Mouse (Mus musculus) MEL (cell line): ENCODE data around the gene Ppp4r2. TPM values are rescaled to one million over a fixed set of nuclear protein-coding genes. Genes with fewer than 3 reads are reported as not detected.

ENCODE experiments used
- DNase-seq: peaks from one replicate; pipeline ENCODE4 v3.0.0; 2011; ENCODE audit warnings: low read depth, low spot score
- H3K27ac ChIP-seq: 2 replicates; pipeline ENCODE4 v1.5.1; 2012; ENCODE audit warnings: low read depth, mild to moderate bottlenecking, control low read depth, low read length, moderate library complexity; ENCODE audit not compliant: control insufficient read depth
- H3K27me3 ChIP-seq, 2 experiments: fragments of 150-350 bp in 1 of 2; sonication (generic) in 1 of 2; 2 replicates each; pipeline ENCODE4 v1.6.1; 2012; ENCODE audit warnings: low read length in 2 of 2, mild to moderate bottlenecking in 2 of 2, improper control_type of control experiment in 1 of 2, moderate library complexity in 1 of 2; ENCODE audit not compliant: insufficient read depth in 2 of 2, control insufficient read depth in 1 of 2
- H3K36me3 ChIP-seq, 2 experiments: 2 replicates each; pipeline ENCODE4 v1.6.1; 2012 to 2014; ENCODE audit warnings: low read length in 2 of 2, improper control_type of control experiment in 1 of 2, inconsistent platforms in 1 of 2, mild to moderate bottlenecking in 1 of 2; ENCODE audit not compliant: insufficient read depth in 2 of 2, control insufficient read depth in 1 of 2
- H3K4me1 ChIP-seq, 2 experiments: fragments of 150-350 bp in 1 of 2; sonication (generic) in 1 of 2; 2 replicates each; pipeline ENCODE4 v1.6.1; 2012; ENCODE audit warnings: low read length in 2 of 2, improper control_type of control experiment in 1 of 2, mild to moderate bottlenecking in 1 of 2; ENCODE audit not compliant: insufficient read depth in 2 of 2, control insufficient read depth in 1 of 2
- H3K4me3 ChIP-seq, 2 experiments: fragments of 150-350 bp in 1 of 2; sonication (generic) in 1 of 2; 2 replicates each; pipeline ENCODE4 v1.5.1; 2012; ENCODE audit warnings: low read depth in 2 of 2, low read length in 2 of 2, mild to moderate bottlenecking in 2 of 2, moderate library complexity in 2 of 2, control low read depth in 1 of 2, improper control_type of control experiment in 1 of 2; ENCODE audit not compliant: control insufficient read depth in 1 of 2, insufficient read depth in 1 of 2
- H3K79me2 ChIP-seq: 2 replicates; pipeline ENCODE4 v1.6.1; 2012; ENCODE audit warnings: mild to moderate bottlenecking, low read length, moderate library complexity; ENCODE audit not compliant: control insufficient read depth, poor library complexity, insufficient read depth
- H3K9ac ChIP-seq: 2 replicates; pipeline ENCODE4 v1.6.1; 2012; ENCODE audit warnings: low read depth, mild to moderate bottlenecking, control low read depth, low read length, moderate library complexity; ENCODE audit not compliant: control insufficient read depth, poor library complexity, severe bottlenecking
- H3K9me3 ChIP-seq: fragments of 150-350 bp; sonication (generic); replicated peaks from 2 replicates; pipeline ENCODE4 v1.6.1; 2012; ENCODE audit warnings: mild to moderate bottlenecking, low read length, improper control_type of control experiment, moderate library complexity; ENCODE audit not compliant: insufficient read depth
- CHD2 ChIP-seq: IDR thresholded peaks from 2 replicates; pipeline ENCODE4 v1.6.1; 2011; ENCODE audit warnings: low read length, improper control_type of control experiment
- CTCF ChIP-seq, 3 experiments: IDR thresholded peaks in 2 of 3; conservative IDR thresholded peaks in 1 of 3; 2 replicates each; pipeline ENCODE4 v1.5.1; 2011 to 2012; ENCODE audit warnings: low read length in 3 of 3, low read depth in 2 of 3, mild to moderate bottlenecking in 2 of 3, improper control_type of control experiment in 1 of 3, inconsistent platforms in 1 of 3, mixed read lengths in 1 of 3, moderate library complexity in 1 of 3; ENCODE audit not compliant: control insufficient read depth in 1 of 3, insufficient read depth in 1 of 3, poor library complexity in 1 of 3, severe bottlenecking in 1 of 3
- ELF1 ChIP-seq: IDR thresholded peaks from 2 replicates; pipeline ENCODE4 v1.6.1; 2014; ENCODE audit warnings: low read depth, mild to moderate bottlenecking, inconsistent platforms, low read length, improper control_type of control experiment, moderate library complexity
- GABPA ChIP-seq: IDR thresholded peaks from 2 replicates; pipeline ENCODE4 v1.6.1; 2012; ENCODE audit warnings: low read depth, mild to moderate bottlenecking, inconsistent platforms, low read length, improper control_type of control experiment, moderate library complexity
- HCFC1 ChIP-seq: IDR thresholded peaks from 2 replicates; pipeline ENCODE4 v1.6.1; 2012; ENCODE audit warnings: low read depth, mild to moderate bottlenecking, inconsistent platforms, low read length, improper control_type of control experiment, moderate library complexity
- MAX ChIP-seq: IDR thresholded peaks from 2 replicates; pipeline ENCODE4 v1.6.1; 2011; ENCODE audit warnings: low read length, improper control_type of control experiment
- MEF2A ChIP-seq: IDR thresholded peaks from 2 replicates; pipeline ENCODE4 v1.6.1; 2014; ENCODE audit warnings: low read depth, mild to moderate bottlenecking, inconsistent platforms, low read length, improper control_type of control experiment; ENCODE audit not compliant: poor library complexity, insufficient replicate concordance, severe bottlenecking; ENCODE audit errors: extremely low read depth
- NRF1 ChIP-seq: IDR thresholded peaks from 2 replicates; pipeline ENCODE4 v1.6.1; 2014; ENCODE audit warnings: low read depth, mild to moderate bottlenecking, inconsistent platforms, low read length, improper control_type of control experiment, moderate library complexity; ENCODE audit not compliant: poor library complexity, insufficient read depth, severe bottlenecking
- POLR2A ChIP-seq, 2 experiments: IDR thresholded peaks; 2 replicates each; pipeline ENCODE4 v1.6.1; 2011 to 2012; ENCODE audit warnings: low read length in 2 of 2, mild to moderate bottlenecking in 2 of 2, control low read depth in 1 of 2, improper control_type of control experiment in 1 of 2, low read depth in 1 of 2, moderate library complexity in 1 of 2; ENCODE audit not compliant: control insufficient read depth in 1 of 2, insufficient read depth in 1 of 2, poor library complexity in 1 of 2
- SMC3 ChIP-seq: IDR thresholded peaks from 2 replicates; pipeline ENCODE4 v1.6.1; 2011; ENCODE audit warnings: low read depth, low read length, improper control_type of control experiment
- TAL1 ChIP-seq: IDR thresholded peaks from 2 replicates; pipeline ENCODE4 v1.6.1; 2012; ENCODE audit warnings: mild to moderate bottlenecking, inconsistent platforms, low read length, moderate library complexity, mixed read lengths
- TCF12 ChIP-seq: IDR thresholded peaks from 2 replicates; pipeline ENCODE4 v1.6.1; 2014; ENCODE audit warnings: low read depth, mild to moderate bottlenecking, inconsistent platforms, low read length, improper control_type of control experiment, moderate library complexity
- UBTF ChIP-seq: IDR thresholded peaks from 2 replicates; pipeline ENCODE4 v1.6.1; 2012; ENCODE audit warnings: low read depth, mild to moderate bottlenecking, inconsistent platforms, low read length, improper control_type of control experiment, moderate library complexity, borderline replicate concordance; ENCODE audit not compliant: insufficient read depth
- USF1 ChIP-seq: IDR thresholded peaks from 2 replicates; pipeline ENCODE4 v1.6.1; 2014; ENCODE audit warnings: low read depth, mild to moderate bottlenecking, inconsistent platforms, low read length, improper control_type of control experiment, moderate library complexity
- ZNF384 ChIP-seq: IDR thresholded peaks from 2 replicates; pipeline ENCODE4 v1.6.1; 2012; ENCODE audit warnings: low read depth, mild to moderate bottlenecking, inconsistent platforms, low read length, improper control_type of control experiment
- polyA plus RNA-seq, 2 experiments: library from polyadenylated mRNA; stranded (reverse) in 1 of 2; unstranded in 1 of 2; fragments of >175 nt in 1 of 2; fragments of >200 nt in 1 of 2; gene quantifications; 2 replicates each; pipeline versions ENCODE4 v1.2.1 to v1.2.4; 2012; ENCODE audit warnings: low replicate concordance in 2 of 2, low read depth in 1 of 2; ENCODE audit not compliant: insufficient read length in 2 of 2, insufficient read depth in 1 of 2, missing spikeins in 1 of 2
- total RNA-seq: library from RNA; depleted of rRNA; stranded (reverse); fragments of 300-350 nt; gene quantifications from 2 replicates; pipeline ENCODE4 v1.2.3, GENCODE M21; 2012

Gene Ppp4r2
- total and polyA plus RNA-seq, 3 experiments, result 57.1 to 61.4 TPM; not detected in 1

GRCm38 (mm10) chr6:100879607-100880006 lies 46.2 kb downstream of the Ppp4r2 start:
- Histone ChIP-seq H3K36me3 (no peaks in the 10 kb centered on the region), H3K27me3 (no peaks in the 10 kb centered on the region), H3K4me3 (no peak overlapping the region), H3K4me1 (no peaks in the 10 kb centered on the region; a peak in 1 of 4 replicates), H3K9ac (no peak overlapping the region), H3K79me2 (no peaks in the 10 kb centered on the region), H3K27ac (no peak overlapping the region), H3K9me3 (no peaks in the 10 kb centered on the region)
- no peak for DNase-seq
- TF ChIP-seq HCFC1 (no peak), TAL1 (no peak), SMC3 (no peak), ZNF384 (no peak), MEF2A (no peak), CHD2 (no peak), TCF12 (no peak), NRF1 (no peak), ELF1 (no peak), MAX (no peak)

DNA sequence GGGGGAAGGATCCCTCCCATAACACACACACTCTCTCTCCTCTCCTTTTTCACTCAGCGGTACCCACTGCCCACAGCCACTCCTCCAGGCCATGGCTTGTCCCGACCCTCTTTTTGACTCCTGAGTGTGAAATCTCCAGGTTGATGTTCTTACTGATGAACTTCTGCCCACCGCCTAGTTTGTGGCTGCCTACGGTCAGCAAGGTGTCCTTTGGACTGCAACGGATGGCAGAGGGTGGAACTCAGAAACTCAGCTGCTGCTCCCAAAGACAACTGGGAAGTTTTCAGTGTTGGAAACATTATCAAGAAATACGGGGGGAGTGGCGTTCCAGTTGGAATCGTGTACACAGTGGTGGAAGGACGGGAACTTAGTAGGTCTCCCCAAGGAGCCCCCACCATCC lies 48.2 kb downstream of the Ppp4r2 start:
- DNase-seq, result no peak
- no peak overlapping the region for H3K4me3 ChIP-seq
- H3K4me1 ChIP-seq, result no peaks in the 10 kb centered on the region
- no peaks in the 10 kb centered on the region for H3K9me3 ChIP-seq
- H3K9ac ChIP-seq, result no peak overlapping the region
- H3K27me3 ChIP-seq, result no peaks in the 10 kb centered on the region
- TF ChIP-seq GABPA (no peak), CHD2 (no peak), CTCF (IDR thresholded peaks at IDR 0.05 in 2 of 3, conservative IDR thresholded peaks at IDR 0.05 in 1 of 3; ENCODE audit: control insufficient read depth in 1 of 3, insufficient read depth in 1 of 3, low read depth in 2 of 3, low read length in 3 of 3, poor library complexity in 1 of 3, severe bottlenecking in 1 of 3) (no peak), NRF1 (no peak), POLR2A (IDR thresholded peaks at IDR 0.05; ENCODE audit: control insufficient read depth in 1 of 2, insufficient read depth in 1 of 2, low read depth in 1 of 2, low read length in 2 of 2, poor library complexity in 1 of 2) (no peak), ELF1 (no peak), USF1 (no peak), UBTF (no peak)
- TF ChIP-seq, all 39 proteins: peak for 0
- H3K27ac ChIP-seq, result no peak overlapping the region
- H3K79me2 ChIP-seq, result no peaks in the 10 kb centered on the region
- no peaks in the 10 kb centered on the region for H3K36me3 ChIP-seq
